Mouse (Mus musculus): ENCODE data around the gene St3gal3.

St3gal3 gene

DNA sequence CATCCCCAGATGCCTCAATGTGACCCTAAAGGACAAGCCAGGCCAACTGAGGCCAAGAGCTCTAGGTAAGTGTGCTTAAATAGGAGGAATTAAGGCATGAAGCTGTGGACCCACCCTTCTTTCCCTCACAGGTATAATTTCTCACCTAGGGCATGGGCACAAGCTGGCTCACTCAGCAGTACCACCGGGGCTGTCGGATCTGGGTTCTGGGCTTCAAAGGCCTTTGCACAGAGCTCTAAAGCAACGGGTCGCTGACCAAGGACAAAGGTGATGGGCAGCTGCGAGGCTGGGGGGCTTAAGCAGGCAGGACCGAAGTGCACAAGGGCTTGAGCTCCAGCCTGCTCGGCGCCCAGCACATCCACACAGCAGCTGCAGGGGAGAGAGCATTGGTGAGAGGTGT, 244.0 kb downstream of the St3gal3 start:
- DNase-seq = no peak

DNA sequence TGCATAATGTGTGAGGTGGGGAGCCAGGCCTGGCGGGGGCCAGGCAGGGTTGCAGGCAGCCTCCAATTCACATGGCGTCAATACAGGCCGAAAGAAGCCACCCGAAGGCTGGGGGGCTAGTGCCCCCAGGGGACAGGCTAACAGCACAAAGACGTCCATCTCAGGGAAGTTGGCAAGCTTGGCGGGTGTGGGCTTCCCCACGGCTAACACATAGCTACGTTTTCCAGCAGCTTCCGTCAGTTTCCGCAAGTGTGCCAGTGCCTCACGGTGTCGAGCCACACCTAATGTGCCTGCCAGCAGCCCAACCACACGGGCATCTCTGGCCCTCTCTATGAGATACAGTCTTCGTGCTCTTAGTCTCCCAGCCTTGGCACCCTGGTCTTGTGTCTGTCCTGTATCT, 244.7 kb downstream of the St3gal3 start:
- DNase-seq = no peak

DNA sequence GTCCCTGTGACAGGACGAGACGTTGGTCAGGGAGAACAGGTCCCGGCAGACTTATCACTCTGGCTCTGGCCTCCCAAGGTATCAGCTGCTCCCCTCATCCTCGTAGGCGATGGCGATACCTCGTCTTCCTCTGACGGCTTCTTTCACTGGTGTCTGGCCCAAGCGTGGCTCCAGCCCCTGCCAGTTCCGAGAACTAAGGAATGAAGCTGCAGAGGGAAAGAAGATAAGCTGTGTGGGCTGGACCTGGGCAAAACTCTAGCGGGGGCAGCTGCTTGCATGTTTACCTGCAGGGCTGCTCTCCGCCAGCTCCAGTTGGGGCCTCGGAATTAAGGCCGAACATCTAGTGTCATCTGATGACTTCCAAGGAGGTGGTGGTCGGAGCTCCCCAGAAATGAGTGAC, 245.2 kb downstream of the St3gal3 start:
- no peak for DNase-seq

DNA sequence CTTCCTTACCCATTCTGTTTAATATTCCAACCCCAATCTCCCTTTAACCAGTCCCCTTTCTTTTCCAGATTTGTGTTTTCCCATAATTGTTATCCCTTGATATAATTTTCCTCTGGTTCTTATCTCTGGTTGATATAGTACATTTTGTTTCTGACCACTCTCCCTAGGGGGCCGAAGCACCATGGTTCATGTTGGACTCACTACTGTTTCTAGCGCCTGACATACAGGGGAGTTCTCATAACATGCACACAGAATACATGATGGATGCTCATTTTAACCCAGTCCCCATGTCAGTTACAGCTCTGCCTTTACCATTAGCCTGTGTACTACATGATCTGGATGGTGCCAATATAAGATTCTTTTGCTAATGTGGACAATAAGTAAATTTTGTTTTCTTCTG, 246.8 kb downstream of the St3gal3 start:
- DNase-seq = no peak

DNA sequence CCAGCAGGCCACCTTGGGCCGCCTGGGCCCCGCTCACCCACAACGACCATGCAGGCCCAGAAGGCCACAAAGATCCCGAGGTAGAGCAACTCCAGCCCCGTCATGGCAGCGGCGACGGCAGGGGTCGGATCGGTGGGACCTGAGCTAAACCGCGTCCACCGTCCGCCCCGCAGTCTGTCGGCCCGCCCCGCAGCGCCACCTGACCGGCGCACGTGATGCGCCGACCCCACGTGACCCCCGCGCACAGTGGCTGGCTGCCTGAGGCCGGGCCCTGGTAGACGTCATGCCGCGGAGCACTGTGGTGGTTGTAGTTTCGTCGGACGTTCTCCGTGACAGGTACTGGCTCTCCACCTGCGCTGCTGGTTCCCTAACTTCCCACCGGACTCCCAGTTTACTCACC, 247.6 kb downstream of the St3gal3 start, which contains the start of gene Atp6v0b:
Gene Atp6v0b (minus strand): TSS at position 201 of the 400 bp plus-strand sequence.
- DNase-seq = peak; percentile 93

DNA sequence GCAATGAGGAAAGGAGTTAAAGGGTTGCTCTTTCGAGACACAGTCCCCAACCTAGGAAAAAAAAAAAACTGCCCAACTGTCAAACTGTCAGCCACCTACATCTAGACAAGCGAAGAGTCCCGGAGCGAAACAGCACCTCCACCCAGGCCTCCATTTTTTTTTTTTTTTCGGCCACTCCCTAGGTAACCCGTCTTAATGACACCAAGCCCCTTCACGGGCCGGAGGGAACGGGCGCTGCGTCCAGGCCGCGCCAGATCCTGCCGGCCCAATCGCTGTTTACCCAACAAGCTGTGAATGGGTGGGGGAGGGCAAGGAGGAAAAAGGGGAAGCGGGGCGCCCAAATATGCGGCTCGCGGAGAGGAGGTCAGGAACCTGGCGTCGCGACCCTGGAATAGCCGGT, 248.1 kb downstream of the St3gal3 start:
- no peak for DNase-seq

DNA sequence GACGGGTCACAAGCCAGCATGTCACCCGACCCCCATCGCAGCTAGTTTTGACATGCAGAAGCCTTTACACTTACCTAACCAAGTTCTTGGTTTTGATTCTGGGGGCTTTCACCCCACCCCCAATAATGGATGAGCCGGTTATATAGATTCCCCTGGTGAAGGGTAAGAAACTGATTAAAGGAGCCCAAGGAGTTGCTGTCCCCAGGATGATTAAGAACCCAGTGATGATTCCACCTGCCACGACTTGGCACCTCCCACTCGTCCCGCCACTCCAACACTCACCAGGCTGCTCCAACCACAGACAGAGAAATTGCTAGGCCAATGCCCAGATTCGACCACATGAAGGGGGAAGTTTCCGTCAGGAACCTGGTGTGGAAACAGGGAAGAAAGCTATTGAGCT, 248.7 kb downstream of the St3gal3 start:
- DNase-seq = no peak

DNA sequence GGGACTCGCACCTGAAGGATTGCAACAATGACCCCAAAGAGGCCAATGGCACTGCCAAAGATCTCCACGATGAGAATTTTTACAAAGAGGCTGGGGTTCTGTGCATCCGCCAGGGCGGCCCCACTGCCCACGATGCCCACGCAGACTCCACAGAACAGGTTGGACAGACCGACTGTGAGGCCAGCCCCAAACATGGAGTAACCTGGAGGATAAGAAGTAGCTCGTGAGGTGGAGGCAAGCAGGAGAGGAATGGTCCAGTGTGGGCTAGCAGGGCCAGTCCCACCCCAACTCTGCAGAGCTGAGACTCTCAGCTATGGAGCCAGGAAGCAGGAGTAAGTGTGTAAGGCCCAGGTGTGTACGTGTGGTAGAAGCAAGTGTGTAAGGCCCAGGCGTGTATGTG, 249.6 kb downstream of the St3gal3 start:
- DNase-seq = no peak

DNA sequence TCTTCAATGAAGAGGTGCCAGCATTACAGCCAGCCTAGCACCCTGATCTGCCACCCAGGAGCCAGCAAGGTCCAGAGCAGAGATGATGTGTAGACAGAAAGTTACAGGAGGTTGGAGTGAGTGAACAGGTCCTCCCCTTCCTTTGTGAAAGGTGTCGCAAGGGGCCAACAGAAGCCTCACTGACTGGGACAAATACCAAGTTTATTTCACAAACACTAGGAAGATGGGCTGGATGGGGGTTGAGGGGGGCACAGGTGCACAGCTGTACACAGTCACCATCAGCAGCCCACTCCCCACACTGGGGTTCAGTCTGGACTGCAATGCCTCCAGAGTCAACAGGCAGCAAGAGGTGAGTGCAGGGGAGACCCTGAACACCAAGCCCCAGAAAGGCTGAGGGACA, 250.6 kb downstream of the St3gal3 start:
- no peak for DNase-seq

DNA sequence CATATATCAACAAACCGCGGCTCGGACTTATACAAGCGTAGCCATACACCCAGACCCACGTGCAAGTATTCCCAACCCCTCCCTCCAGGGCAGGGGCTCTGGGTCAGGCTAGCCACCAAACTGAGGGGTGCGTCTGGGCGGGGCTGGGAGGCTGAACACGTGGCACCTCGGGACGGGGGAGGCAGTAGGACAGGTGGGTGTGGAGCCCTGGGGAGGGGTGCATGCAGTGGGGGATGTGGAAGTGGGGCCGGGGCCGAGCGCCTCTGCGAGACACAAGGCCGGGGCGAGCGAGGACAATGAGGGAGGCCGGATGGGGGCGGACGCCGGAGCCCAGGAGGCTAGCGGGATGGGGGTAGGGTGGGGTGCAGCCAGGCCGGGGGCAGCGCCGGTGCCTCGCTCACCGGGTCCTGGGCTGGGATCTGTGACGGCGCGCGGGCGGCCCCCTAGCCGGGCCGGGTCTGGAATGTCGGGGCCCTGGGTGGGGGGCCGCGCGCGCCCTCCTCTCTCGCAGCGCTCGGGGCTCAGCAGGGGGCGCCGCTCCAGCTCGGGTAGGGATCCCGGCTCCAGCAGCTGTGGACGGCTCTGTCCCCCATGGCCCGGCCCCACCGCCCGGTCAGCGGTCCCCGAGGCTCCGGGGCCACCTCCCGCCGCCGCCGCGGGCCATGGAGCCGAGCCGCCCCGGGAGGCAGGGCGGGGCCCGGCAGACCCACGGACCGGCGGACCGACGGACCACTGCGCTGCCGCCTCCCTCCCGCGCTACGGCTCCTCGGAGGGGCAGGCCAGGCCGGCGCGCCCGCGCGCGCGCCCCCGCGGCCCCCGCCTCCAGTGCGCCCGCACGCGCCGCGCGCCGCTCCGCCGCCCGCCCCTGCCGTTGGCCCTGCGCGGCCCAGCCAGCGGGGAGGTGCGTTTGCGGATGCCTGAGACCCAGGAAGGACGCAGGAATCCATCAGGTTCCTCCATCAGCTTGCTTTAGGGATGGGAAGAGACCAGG, 251.7 kb downstream of the St3gal3 start, which contains the start of gene B4galt2:
Gene B4galt2 (minus strand): TSS at position 787 of the 991 bp plus-strand sequence.
- peak; percentile 67 for DNase-seq

Measured in cerebellum, adult 8-10 months (tissue).